Mouse (Mus musculus): ENCODE results near the gene Slc6a11. TPM values are rescaled to one million over a fixed set of nuclear protein-coding genes. Genes with fewer than 3 reads are reported as not detected.

Gene Slc6a11
- polyA plus RNA-seq, 2 experiments from 2014 or later, result not detected

DNA sequence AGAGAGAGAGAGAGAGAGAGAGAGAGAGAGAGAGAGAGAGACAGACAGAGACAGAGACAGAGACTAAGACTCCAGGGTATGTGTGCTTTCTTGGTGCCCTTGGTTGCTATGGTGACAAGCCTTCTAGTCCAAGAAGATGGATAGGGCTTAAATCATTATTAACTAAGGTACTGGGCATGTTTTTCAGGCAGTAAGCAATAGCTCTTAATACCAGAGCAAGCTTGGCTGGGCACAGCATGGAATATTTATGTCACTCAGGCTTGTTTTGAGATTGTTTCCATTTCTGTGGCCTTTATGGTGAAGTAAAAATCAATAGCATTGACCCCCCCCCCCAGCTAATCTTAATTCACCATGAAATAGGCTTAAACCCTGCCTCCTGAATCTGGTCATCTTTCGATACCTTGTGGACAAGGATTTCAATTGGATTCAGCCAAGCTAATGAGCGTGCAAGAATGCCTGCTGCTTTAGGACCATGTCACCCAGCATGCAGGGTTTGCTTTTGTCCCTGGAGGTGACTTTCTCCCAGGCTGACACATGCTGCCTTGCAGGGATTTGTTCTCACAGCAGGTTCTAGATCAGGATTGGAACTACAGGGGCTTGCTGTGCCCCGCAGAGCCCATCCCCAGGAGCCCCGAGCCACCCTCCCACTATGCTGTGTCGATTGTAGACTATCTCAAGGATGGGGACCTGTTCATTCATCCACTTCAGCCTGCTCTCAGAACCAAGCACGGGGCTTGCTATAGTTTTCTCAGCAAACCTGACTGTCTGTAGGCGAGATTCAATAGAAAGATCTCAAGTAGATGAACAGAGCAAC is 51.5 kb downstream of the Slc6a11 start:
- ATAC-seq, result no peak

DNA sequence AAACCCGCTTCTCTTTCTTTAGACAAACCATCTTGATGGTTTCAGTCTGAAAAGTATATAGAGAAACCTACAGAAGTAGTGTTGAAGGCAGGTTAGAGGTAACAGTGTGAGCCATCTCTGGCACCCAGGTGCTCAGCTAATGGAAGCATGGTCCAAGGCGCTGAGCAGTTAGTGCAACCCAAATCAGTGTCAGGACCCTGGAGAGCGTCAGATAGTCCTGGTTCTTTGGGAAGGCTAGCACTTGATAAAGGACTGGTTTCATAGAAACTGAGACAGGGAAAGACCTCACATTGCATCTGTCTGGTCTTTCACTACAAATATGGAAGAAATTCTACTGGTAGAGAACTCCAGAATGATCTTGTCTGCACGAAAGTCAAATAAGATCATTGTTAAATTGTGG is 56.1 kb downstream of the Slc6a11 start:
- no peak for ATAC-seq

DNA sequence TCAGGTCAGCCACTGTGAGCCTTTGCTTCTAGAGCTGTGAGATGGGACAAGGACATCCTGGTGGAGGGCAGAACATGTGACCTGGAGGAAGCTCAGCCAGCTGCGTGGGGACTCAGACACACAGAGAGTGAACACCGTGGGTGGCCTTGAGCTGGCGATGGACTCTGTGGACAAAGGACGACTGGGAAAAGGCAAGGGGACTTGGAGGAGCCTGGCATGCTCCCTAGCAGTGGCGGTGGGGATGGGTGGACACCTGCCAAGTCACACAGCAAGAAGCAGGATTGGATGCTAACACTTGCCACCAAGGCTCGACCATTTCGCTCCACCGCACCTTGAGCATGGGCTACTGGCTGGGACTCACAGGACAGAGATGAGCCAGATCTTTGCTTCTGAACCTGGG is 57.8 kb downstream of the Slc6a11 start:
- ATAC-seq, result no peak

DNA sequence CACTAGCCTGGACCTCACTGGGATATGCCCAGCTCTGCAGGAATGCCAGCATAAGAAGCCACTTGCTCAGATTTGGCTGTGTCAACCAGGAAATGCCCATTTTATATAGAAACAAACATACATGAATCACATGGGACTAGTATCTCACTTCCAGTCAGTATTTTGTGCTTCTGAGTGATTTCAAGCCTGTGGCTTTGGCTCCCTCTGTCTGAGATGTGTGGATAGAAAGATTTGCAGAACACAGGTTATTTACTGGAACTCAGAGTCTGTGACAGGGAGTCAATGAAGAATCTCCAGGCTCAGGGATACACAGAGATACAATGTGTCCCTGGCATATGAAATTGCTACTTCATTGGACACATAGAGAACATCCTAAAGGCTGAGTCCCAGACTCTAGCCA is 65.0 kb downstream of the Slc6a11 start:
- no peak for ATAC-seq

DNA sequence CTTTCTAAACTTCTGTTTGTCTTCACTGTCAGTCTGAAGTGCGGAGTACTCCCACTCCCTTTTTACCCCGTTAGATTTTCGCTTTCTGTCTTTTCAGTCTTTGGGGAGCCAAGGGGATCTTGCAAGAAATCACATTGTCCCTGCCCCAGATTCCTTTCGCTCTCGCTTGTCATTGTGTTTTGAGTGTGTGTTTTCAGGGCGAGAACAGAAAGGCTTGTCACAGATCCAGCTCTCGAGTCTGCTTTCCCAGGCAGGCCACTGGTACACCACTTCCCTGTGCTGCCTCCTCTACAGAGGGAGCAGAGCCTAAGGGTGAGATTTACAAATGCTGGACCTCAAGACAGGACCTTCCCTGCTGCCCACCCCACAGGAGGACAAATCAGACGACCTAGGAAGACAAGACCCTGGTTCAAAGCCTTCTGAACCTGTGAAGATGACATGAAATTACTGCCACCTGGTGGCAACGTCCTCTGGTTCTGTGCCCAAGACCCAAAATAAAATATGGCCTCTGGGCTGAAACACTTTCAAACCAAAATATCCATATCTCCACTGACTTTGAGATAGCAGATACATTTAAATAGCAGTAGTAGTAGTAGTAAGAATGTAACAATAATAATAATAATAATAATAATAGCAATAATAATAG is 68.3 kb downstream of the Slc6a11 start:
- no peak for ATAC-seq

DNA sequence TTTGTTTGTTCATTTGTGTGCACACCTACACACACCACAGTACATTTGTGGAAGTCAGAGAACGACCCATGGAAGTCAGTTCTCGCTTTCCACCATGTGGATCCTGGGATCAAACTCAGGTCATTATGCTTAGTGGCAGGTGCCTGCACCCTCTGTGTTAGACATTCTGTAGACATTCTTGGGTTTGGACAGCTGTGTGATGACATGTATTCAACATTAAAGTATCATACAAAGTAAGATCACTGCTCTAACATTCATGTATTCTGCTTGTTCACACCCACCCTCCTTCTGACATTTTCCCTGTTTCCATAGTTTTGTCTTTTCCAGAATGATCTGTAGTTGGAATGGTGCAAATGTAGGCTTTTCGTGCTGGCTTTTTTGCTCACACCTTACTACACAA is 73.5 kb downstream of the Slc6a11 start:
- ATAC-seq, result no peak

DNA sequence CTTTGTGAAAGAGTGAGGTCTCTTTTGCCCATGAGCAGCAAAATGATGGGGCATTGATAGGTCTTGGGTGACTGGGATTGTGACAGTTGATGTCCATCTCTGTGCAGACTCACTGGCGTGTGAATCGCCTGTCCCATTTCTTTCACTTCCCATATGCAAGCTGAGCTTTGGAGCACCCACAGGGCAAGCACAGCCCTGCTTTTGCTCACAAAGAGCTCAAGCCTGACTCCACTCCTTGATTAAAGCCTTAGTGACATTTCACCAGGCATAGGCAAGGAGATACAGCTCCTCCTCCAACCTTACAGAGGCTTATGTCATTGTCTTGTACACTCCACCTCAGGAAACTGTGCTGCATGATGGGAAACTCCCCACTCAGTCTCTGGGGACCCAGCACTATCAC is 77.3 kb downstream of the Slc6a11 start:
- ATAC-seq, result no peak

DNA sequence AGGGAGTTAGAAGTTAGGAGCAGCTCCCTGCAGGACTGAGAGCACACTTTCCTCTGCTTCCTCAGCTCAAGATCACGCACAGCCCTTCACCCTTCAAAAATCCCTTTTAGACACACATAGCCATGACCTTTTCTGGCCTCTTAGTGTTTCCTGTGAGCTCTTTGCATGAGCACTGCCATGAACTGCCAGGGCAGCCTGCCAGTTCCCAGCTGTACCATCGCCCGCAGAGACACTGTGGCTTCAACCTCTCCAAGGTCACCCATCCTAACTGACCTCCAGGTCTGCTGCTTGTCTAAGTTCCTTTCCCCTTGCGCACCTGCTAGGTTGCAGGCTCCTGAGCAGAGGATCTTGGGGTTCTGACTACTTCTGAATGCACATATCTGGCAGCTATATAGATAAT is 83.4 kb downstream of the Slc6a11 start:
- ATAC-seq, result no peak

DNA sequence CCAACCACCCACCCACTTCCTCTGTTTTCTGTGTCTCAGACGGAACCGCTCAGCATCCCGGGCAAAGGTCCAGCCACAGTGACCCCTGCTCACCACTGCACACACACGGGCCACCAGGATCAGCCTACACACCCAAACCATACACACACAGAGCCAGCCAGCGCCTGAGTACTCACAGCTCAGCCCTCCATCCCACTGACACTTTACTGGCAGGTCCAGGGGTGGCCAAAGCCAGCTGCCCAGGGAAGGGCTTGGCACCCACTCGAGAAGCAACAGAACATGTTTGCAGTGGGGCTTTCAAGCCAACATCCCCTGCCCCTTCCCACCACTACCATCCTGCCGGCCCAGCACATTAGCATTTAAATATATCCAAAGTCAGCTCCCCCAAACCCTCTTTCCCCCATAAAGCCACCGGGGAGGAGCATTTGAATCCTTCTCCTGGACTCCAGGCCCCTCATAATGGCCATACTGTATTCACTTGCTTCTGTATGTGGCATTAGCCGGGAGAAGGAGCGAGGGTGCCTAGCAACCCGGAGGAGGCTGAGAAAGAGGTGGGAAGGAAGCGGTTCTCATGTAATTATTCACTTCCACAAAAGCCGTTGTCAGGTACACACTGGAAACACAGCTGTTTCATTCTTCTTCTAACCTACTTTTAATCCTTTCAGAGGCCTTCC is 85.8 kb downstream of the Slc6a11 start:
- no peak for ATAC-seq

DNA sequence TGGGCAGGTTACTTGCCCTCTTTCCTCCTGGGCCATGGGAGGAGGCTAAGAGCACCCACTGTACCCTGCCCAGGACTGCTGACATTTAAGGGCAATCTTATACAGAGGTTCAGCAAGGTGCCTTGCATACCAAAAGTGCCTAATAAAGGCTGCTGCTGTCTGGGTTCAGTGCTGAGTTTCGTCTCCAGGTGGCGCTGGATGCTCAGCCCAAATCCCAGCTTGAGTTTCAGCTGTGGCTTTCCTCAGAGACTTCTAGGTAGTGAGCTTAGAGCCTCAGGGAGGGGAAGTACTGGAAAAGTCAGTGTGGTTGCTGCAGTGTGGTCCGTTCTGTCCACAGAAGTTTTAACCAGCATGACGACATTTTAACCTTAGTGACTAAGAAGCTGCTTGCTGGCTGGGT is 93.4 kb downstream of the Slc6a11 start:
- ATAC-seq, result no peak

DNA sequence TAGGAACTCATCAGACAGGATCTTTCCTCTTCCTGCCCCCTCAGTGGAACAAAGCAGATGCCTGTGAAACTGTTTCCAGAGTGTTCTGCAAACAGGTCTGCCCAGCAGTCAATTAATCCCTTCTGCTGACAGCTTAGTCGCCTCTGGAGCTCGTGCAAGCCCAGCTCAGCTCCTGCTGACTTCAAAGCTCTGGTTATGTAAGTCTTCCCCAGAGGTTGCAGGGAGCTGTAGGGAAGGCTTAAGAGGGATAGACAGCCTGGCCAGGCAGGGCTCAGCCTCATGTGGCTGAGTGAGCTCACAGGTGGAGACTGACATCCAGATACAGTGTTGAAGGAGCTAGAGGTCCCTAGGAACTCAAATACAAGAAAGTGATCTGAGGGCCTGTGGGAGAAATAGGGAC is 96.3 kb downstream of the Slc6a11 start:
- no peak for ATAC-seq

DNA sequence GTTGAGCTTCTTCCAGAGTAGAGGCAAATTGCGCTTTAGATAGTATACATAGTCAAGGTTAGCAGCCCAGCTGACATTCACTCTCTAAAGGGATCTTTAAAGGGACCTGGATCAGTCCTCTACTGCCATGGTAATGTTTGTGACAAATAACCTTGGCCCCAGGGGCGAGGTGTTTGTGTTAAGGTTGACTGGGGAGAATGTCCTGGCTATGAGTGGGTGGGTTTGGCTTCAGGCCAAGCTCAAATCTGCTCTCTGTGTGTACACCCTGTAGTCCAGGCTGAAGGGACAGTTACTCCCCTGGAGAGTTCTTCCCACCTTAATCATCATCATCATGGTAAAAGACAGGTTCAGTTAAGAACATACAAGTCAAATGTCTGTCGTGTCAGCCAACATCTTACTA is 97.2 kb downstream of the Slc6a11 start:
- ATAC-seq, result no peak

DNA sequence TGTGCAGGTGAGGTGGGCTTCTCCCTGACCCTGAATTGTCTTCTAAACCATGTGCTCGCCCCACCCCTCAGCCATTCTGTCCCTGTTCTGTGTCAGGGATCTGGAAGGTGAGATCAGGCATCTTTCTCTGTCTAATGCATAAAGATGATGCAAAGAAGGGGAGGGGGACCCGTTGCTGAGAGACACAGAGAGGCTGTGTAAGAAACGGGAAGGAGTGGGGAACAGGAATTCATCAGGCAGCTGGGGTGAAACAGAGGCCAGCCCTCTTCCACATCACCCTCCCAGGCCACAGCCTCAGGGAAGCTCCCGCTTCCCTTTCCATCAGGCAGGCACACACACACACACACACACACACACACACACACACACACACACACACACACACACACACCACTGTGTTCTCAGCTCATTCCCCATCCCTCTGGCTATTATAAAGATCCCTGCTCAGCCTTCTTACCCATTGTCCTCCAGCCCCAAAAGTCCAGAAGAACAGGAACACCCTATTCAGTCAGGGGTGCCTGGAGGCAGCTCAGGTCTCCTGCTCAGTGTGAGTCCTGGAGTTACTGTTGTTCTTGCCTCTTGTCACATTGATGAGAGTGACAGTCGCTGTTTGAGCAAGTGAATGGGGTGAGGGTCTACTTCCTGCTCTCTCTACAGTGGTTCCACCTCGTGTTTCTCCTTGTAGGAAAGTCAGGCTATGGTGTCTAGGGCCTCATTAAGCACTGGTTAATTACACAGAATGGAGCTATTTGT is 108.0 kb downstream of the Slc6a11 start:
- no peak for ATAC-seq

DNA sequence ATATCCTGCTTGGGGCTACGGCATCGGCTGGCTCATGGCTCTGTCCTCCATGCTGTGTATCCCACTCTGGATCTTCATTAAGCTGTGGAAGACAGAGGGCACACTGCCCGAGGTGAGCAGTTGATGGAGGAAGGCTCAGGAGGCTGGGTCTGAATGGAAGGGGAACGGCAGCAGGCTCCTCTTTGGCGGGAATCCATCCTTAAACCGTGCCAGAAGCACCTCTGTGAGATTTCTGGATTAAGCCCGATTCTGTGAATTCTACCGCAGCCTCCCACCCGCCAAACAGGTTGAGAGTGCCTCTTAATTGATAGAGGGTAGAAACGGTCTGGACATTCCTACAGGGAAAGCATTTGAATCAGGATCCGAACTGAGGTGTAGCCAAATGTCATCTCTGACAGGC is 114.6 kb downstream of the Slc6a11 start:
- ATAC-seq, result no peak

DNA sequence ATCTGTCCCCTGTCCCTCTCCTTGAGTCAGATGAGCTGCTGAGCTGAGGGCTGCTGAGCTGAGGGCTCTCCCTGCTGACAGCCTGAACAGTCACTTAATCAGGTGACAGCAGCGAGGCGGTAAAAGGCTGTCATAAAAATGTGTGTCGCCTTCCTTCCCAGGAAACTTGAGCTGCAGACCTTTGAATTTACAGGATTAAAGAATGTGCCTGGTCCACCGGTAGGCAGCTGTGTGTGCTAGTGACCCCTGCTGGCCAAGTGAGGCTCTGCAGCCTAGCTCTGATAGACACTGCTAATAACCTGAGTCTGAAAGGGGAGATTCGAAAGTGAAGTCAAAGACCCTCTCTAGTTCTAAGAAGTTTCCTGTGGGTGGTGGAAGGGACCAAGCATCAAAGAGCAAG is 119.3 kb downstream of the Slc6a11 start:
- no peak for ATAC-seq

DNA sequence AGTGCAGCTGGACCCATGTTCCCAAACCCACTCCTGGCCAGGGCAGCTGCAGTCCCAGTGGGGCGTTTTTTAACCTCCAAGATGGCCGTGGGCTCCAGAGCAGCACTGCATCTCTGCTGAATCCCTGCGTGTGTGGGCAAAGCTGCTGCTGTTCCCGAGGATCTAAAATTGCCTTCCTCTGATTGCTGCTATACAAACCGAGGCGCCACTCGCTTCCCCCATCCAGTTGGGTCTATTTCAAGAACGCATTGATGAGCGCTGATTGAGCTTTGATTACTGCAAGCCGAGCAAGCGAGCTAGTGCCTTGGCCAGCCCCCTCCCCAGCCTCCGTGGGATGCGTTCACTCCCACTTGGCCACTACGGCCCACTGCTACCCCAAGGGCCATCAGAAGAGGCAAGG is 123.9 kb downstream of the Slc6a11 start:
- no peak for ATAC-seq

DNA sequence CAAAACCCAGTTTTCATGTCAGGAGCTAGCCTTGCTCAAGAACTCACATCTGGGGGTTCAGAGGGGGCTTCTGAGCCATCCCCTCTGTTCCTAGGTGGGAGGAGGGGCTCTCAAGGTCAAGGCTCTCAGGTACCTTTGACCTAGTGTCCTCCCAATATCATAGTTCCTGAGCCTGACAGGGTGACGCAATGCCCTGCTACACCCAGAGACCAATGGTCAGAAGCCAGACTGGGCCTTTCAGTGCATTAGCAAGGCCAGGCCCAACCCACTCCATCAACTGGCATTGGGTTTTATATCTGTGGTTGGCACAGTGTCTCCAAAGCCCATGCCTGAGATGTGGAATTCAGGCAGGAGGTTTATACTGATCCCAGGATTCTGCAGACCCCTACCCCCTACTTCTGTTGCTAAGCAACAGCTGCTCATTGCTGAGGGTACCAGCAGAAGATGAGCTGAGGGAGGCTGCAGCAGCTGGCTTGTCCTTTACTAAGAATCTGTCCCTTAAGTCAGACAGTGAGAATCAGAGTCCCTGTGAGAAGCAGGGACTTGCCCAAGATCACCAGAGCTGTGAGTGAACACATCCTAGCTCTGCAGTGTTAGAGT is 126.8 kb downstream of the Slc6a11 start:
- no peak for ATAC-seq

DNA sequence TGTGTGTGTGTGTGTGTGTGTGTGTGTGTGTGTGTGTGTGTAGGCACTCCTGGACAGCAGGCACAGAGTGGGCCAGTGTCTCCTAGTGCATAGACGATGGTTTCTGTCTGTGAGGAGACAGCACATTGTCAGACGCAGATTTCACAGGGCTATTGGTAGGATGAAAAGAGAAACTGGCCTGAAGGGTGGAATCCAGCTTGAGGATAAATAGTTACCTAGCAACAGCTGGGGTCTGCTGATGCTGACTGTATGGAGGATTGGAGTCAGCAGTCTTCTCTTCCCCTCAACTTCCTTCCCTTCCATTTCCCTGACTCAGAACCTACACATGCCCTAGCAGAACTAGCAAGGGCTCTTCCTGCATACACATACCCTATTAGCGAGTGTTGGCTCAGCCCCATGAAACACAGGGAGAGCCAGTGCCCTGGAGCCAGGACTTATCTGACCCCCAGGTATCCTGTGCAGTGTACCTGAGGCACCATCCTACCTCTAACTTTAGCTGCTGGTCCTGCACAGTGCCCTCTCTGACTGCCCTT is 127.7 kb downstream of the Slc6a11 start:
- ATAC-seq, result no peak

DNA sequence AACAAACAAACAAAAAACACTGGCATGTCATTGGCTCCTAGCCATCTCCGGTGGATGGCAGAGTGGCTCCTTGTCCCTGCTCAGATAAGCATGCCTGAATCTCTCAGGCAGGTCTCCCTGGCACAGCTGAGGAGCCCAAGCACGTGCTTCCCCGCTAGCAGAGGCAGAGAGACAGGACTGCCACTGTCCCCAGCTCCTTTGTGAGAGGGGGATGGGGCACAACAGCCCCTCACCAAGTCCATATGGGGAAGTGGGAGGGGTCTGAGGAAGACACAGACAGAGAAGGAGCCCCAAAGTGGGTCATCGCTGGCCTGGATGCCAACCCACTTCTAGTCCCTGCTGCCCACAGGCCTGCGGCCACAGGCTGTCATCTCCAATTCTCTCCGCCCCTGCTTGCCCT is 130.6 kb downstream of the Slc6a11 start:
- no peak for ATAC-seq

DNA sequence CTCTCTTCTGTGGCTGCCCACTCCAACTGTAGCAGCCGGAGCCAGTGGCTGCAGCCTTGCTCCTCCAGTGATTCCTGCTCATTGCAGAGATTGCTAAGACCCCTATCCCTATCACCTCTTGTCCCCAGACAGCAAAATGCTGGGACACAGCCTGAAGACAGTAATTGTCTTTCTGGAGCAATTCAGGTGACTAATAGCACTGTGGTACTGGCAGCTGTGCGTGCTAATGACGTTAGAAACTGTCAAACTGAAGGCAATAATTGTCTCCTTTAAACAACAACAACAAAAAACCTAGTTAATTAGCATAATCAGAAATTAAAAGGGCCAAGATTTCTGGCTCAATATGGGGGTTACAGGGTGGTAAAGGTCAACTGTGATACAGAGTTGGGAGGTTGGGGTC is 133.0 kb downstream of the Slc6a11 start:
- ATAC-seq, result no peak

DNA sequence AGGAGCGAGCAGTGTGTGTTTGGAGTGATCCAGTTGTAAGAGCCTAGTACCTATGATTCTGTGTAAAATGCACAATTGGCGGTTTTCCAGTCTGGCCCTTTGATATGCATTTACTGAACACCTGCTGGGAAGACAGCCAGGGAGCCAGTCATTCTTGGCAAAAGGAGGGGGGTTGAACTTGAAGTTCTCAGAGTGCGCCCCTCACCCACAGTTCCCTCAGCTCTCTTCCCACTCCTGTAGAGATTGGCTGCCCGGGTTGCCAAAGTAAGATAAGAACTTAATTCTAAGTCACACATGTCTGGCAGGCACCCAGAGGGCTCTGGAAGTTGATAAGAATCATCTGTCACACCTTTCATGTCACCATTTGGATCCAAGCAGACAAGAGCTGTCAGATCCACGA is 133.4 kb downstream of the Slc6a11 start:
- ATAC-seq, result no peak

DNA sequence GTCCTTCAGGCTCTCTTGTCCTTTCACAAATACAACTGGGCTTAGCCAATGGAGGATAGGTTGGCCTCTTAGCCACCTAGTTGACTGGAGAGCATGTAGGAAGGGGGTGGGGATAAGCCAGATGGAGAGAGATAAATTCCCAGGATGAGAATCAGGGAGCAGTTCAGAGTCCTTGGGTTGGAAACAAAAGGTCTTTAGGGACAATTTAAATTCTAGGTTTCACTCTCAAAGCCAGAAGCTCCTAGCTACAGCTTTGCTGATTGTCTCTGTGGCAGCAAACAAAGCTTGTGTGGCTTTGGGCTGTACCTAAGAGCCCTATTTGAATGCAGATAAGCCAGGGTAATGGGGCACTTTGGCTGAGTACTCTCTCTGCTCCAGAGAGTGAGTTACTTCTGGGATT is 135.2 kb downstream of the Slc6a11 start:
- no peak for ATAC-seq

DNA sequence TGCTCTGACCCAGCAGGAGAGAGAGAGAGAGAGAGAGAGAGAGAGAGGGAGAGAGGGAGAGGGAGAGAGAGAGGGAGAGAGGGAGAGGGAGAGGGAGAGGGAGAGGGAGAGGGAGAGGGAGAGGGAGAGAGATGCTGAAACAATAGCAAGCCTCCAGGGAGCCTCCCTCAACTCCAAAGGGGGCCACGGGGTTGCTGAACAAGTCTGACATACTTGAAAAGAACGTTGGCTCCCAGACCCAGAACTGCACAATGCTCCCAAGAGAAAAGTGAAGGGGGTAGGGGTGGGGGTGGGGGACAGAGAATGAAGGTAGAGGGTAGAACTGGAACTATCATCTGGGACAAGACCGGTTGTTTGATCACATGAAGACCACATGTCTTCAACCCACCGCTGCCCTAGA is 136.9 kb downstream of the Slc6a11 start:
- no peak for ATAC-seq
